Mouse (Mus musculus) liver, embryonic 11.5 days (tissue): Measurements from ENCODE around the gene Rnf43. TPM values are rescaled to one million over a fixed set of nuclear protein-coding genes. Genes with fewer than 3 reads are reported as not detected.

Experiments used
- ATAC-seq: fragments of 200-750 bp; cut with Nextera tagmentation; replicated peaks from 2 replicates; pipeline ENCODE4 v1.8.0; 2017; ENCODE audit warnings: moderate number of reproducible peaks, mild to moderate bottlenecking, moderate TSS enrichment, moderate library complexity; ENCODE audit not compliant: low FRiP score
- DNase-seq: peaks from one replicate; pipeline ENCODE4 v3.0.0-alpha.2; 2017; ENCODE audit warnings: low spot score
- H3K27ac ChIP-seq: fragments of 300-500 bp; sonication (generic); 2 replicates; pipeline ENCODE4 v1.5.1; 2014; ENCODE audit warnings: mild to moderate bottlenecking, low read depth, low read length, control low read depth
- H3K27me3 ChIP-seq: fragments of 300-500 bp; sonication (generic); replicated peaks from 2 replicates; pipeline ENCODE4 v1.6.1; 2014; ENCODE audit warnings: low read length, mixed read lengths; ENCODE audit not compliant: control insufficient read depth, insufficient read depth
- H3K36me3 ChIP-seq: fragments of 300-500 bp; sonication (generic); 2 replicates; pipeline ENCODE4 v1.6.1; 2014; ENCODE audit warnings: mild to moderate bottlenecking, low read length, moderate library complexity, mixed read lengths; ENCODE audit not compliant: control insufficient read depth, insufficient read depth
- H3K4me1 ChIP-seq: fragments of 300-500 bp; sonication (generic); replicated peaks from 2 replicates; pipeline ENCODE4 v1.6.1; 2014; ENCODE audit warnings: low read length, mixed read lengths; ENCODE audit not compliant: control insufficient read depth, insufficient read depth
- H3K4me2 ChIP-seq: fragments of 300-500 bp; sonication (generic); 2 replicates; pipeline ENCODE4 v1.6.1; 2014; ENCODE audit warnings: mild to moderate bottlenecking, control low read depth, moderate library complexity
- H3K4me3 ChIP-seq: fragments of 300-500 bp; sonication (generic); 2 replicates; pipeline ENCODE4 v1.5.1; 2014; ENCODE audit warnings: low read depth, low read length, control low read depth
- H3K9ac ChIP-seq: fragments of 300-500 bp; sonication (generic); 2 replicates; pipeline ENCODE4 v1.6.1; 2014; ENCODE audit warnings: low read depth, low read length, control low read depth
- H3K9me3 ChIP-seq: fragments of 300-500 bp; sonication (generic); 2 replicates; pipeline ENCODE4 v1.6.1; 2016; ENCODE audit warnings: low read length, inconsistent platforms, mixed read lengths; ENCODE audit not compliant: control insufficient read depth
- WGBS: fragments of 180-500 bp; shearing (Covaris S2); extraction: QIAGEN DNeasy Blood & Tissue Kit; methylation state at CpG from one replicate; pipeline ENCODE4 v1.1.7; 2014; 5-methylcytosine and 5-hydroxymethylcytosine counted together
- polyA plus RNA-seq: library from polyadenylated mRNA; unstranded; fragments of >200 nt; fragmentation: Nextera tagmentation; extraction: Ambion mirVana; gene quantifications from 2 replicates; pipeline ENCODE4 v1.2.1, GENCODE M21; 2014

Gene Rnf43
- 8.2 and 10.0 TPM in 2 replicates for polyA plus RNA-seq

DNA sequence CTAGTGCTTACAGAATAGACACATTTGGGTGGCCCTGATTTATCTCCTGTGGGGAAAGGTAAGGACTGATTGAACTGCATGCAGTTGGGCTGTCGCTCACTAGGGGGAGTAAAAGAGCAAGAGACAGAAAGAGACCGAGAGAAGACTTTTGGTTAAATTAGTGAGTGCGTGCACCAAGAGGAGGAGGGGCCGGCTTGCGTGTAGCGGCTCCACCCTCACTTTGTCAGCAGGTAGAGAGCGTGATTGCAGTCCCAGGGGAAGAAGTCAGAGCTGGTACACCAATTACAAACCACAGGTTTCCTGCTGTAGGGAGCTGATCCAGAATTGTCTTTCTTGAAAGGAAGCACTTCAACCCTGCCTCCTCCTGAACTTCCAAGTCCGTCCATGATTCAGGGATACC lies at the start of gene Rnf43:
TSS of gene Rnf43 (plus strand) at position 316 of the 400 bp plus-strand sequence.
- ATAC-seq, result peak; percentile 73

DNA sequence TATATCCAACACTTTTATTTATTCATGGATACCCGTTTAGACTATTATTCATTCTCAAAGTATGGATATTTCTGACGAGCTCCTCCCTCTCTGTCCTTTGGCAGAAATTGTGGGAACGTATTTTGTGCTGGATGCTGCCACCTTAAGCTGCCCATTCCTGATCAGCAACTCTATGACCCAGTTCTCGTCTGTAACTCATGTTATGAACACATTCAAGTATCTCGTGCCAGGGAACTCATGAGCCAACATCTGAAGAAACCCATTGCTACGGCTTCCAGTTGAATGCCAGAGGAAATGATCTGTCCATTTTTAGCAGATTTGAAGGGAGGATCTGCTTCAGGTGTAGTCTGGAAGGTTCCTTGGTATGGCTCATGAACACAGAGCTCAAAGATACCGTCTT lies 48.5 kb upstream of the Rnf43 start:
- peaks cover 65% of the 10 kb centered on the region for H3K36me3 ChIP-seq
- H3K9me3 ChIP-seq, result 0 out of 2 replicates have a peak, but pooled peaks cover 2% of the 10 kb centered on the region
- H3K4me1 ChIP-seq, result no peaks in the 10 kb centered on the region
- no peak overlapping the region for H3K27ac ChIP-seq
- no peak overlapping the region for H3K9ac ChIP-seq
- 88% methylated on average over 7 of the region's 7 CpGs for WGBS
- H3K4me3 ChIP-seq, result no peak overlapping the region
- DNase-seq (no peak), ATAC-seq (no peak)
- H3K4me2 ChIP-seq, result no peak overlapping the region
- H3K27me3 ChIP-seq, result no peaks in the 10 kb centered on the region

More for the DNA sequence above, at the start of gene Rnf43:
- Histone ChIP-seq H3K4me1 (peaks cover 3% of the 10 kb centered on the region; the same call in 1 of the 2 replicates), H3K27me3 (no peaks in the 10 kb centered on the region), H3K9ac (peak within 1 kb of the TSS; percentile 51), H3K36me3 (no peaks in the 10 kb centered on the region), H3K9me3 (no peaks in the 10 kb centered on the region), H3K27ac (0 out of 2 replicates have a peak within 1 kb of the TSS, but pooled peaks have one; percentile 8), H3K4me3 (peak within 1 kb of the TSS; percentile 45), H3K4me2 (peak within 1 kb of the TSS; percentile 67)
- WGBS, result 0% methylated on average over 8 of the region's 8 CpGs
- DNase-seq, result peak; percentile 73

DNA sequence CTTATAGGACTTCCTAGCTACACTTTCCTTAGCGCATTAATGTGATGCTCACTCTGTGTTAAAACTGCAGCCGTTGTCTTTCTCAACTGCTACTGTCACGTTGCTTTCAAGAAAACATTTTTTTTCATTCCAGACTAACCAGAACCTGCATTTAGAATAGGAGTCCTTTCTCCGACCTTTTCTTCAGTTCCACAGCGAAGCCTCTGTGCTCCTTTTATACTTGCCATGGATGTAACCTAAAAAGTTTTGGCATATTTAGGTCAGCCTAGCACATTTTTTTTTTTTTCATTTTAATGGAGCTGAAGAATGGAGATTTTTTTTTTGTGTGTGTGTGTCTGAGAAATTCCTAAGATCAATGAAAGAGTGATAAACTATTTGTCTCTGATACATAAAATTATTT lies 47.0 kb upstream of the Rnf43 start:
- H3K4me2 ChIP-seq, result no peak overlapping the region
- H3K9ac ChIP-seq, result no peak overlapping the region
- no peak for DNase-seq
- no peaks in the 10 kb centered on the region for H3K4me1 ChIP-seq
- no peak overlapping the region for H3K27ac ChIP-seq
- 0 out of 2 replicates have a peak, but pooled peaks cover 2% of the 10 kb centered on the region for H3K9me3 ChIP-seq
- WGBS, result 89% methylated on average over 5 of the region's 5 CpGs
- no peaks in the 10 kb centered on the region for H3K27me3 ChIP-seq
- peaks cover 61% of the 10 kb centered on the region for H3K36me3 ChIP-seq
- no peak for ATAC-seq
- no peak overlapping the region for H3K4me3 ChIP-seq

DNA sequence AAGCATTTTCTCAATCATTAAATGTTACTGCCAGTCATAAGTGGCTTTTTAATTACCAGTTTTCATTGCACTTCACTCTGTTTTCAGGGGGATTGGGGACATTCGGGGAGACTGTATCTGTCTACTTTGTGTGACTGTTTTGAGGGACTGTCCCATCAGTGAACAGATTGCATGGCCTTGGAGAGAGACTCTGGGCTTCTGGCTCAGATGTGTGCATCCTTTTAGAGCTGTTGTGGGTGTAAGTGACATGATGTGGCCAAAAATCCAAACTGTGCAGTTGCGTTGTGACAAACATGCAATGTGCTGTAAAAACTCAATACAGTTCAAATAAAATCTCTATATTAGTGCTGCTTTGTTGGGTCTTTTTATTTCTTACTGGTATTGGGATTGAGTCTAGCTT lies 46.6 kb upstream of the Rnf43 start:
- WGBS, result 88% methylated on average over 2 of the region's 2 CpGs
- peaks cover 59% of the 10 kb centered on the region for H3K36me3 ChIP-seq

DNA sequence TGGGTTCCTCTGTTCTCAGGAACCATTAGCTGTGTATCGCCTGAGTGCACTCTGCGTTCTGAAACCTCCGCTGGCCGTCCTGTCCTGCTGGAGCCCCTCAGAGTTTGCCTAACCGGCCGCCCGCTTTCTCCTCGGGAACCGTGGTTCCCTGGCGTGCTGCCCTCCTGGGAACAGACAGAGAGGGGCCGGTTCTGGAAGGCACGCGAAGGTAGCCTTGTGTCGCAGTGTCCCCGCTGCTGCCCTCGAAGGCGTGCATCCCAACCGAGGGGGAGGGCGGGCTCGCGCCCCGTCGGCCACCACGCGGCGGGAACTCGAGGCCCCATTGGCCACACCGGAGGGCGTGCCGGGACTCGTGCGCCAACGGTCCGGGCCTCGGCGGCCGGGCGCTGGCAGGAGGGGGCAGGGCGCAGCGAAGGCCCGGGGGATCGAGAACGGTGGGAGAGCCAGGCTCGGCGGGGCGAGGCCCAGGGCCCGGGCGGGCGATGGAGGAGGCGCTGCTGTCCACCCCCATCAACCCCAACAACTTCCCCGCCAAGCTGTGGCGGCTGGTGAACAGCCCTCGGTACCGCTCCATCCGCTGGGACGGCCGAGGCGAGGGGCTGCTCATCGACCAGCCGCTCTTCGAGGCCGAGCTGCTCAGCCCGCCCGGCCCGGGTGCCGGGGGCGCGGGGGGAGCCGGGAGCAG lies 45.6 kb upstream of the Rnf43 start, which contains the start of gene Hsf5:
TSS of gene Hsf5 (plus strand) at position 375 of the 685 bp plus-strand sequence.
- 89% methylated on average over 67 of the region's 69 CpGs for WGBS
- 0 out of 2 replicates have a peak, but pooled peaks cover 2% of the 10 kb centered on the region for H3K9me3 ChIP-seq
- peaks cover 49% of the 10 kb centered on the region for H3K36me3 ChIP-seq

More for the DNA sequence above, 46.6 kb upstream of the Rnf43 start:
- no peaks in the 10 kb centered on the region for H3K4me1 ChIP-seq
- H3K27me3 ChIP-seq, result no peaks in the 10 kb centered on the region
- H3K9ac ChIP-seq, result no peak overlapping the region
- H3K27ac ChIP-seq, result no peak overlapping the region
- DNase-seq (no peak), ATAC-seq (no peak)
- H3K4me2 ChIP-seq, result no peak overlapping the region
- 0 out of 2 replicates have a peak, but pooled peaks cover 2% of the 10 kb centered on the region for H3K9me3 ChIP-seq
- H3K4me3 ChIP-seq, result no peak overlapping the region

DNA sequence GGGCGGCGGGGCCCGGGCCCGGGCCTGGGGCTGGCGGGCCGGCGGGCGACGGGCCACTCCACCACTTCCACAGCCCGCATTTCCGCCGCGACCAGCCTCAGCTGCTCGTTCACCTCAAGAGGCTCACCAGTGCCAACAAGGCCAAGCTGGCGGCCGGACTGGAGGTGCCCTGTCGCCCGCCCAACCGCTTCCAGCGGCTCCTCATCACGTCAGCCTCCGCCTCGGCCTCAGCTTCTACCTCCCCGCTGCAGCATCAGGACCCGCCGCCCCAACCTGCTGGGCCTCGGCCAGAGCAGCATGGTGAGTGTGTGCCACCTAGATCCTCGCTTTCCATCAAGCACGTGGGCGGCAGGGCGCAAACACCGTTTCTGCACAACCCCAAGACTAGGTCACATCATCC lies 44.9 kb upstream of the Rnf43 start:
- no peak overlapping the region for H3K27ac ChIP-seq
- no peaks in the 10 kb centered on the region for H3K4me1 ChIP-seq
- peak; percentile 31 for DNase-seq
- no peaks in the 10 kb centered on the region for H3K27me3 ChIP-seq
- H3K36me3 ChIP-seq, result peaks cover 44% of the 10 kb centered on the region
- H3K4me3 ChIP-seq, result no peak overlapping the region
- no peak overlapping the region for H3K4me2 ChIP-seq
- 93% methylated on average over 31 of the region's 32 CpGs for WGBS
- H3K9me3 ChIP-seq, result 0 out of 2 replicates have a peak, but pooled peaks cover 2% of the 10 kb centered on the region
- H3K9ac ChIP-seq, result no peak overlapping the region
- no peak for ATAC-seq

More for the DNA sequence above, 45.6 kb upstream of the Rnf43 start, which contains the start of gene Hsf5:
- no peak within 1 kb of the TSS for H3K4me3 ChIP-seq
- ATAC-seq (no peak), DNase-seq (peak; percentile 23)
- no peak within 1 kb of the TSS for H3K4me2 ChIP-seq
- H3K4me1 ChIP-seq, result no peaks in the 10 kb centered on the region
- no peaks in the 10 kb centered on the region for H3K27me3 ChIP-seq
- H3K9ac ChIP-seq, result no peak within 1 kb of the TSS
- no peak within 1 kb of the TSS for H3K27ac ChIP-seq

DNA sequence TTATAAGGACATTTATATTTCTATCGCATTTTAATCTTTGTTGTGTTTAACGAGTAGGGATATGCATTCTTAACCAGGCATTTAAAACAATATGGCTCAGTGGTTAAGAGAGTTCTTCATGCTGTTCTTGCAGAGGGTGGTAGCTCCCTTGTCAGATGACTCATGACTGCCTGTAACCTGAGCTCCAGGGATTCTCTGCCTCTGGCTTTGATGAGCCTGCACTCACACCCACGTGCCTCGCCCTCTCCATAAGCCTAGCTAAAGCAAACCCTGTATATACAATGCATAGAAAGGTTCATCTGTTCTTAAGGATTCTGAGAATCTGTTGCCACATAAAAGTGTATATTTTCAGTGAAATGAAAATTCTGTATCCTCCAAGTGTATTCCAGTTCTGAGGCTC lies 39.4 kb upstream of the Rnf43 start:
- peaks cover 2% of the 10 kb centered on the region; the same call in 1 of the 2 replicates for H3K36me3 ChIP-seq
- H3K4me3 ChIP-seq, result no peak overlapping the region
- no peak for DNase-seq
- no peak for ATAC-seq
- H3K9ac ChIP-seq, result no peak overlapping the region
- no peaks in the 10 kb centered on the region for H3K27me3 ChIP-seq
- H3K4me1 ChIP-seq, result no peaks in the 10 kb centered on the region
- no peak overlapping the region for H3K27ac ChIP-seq
- H3K9me3 ChIP-seq, result no peaks in the 10 kb centered on the region
- H3K4me2 ChIP-seq, result no peak overlapping the region
- WGBS, result 75% methylated on average over 4 of the region's 4 CpGs

DNA sequence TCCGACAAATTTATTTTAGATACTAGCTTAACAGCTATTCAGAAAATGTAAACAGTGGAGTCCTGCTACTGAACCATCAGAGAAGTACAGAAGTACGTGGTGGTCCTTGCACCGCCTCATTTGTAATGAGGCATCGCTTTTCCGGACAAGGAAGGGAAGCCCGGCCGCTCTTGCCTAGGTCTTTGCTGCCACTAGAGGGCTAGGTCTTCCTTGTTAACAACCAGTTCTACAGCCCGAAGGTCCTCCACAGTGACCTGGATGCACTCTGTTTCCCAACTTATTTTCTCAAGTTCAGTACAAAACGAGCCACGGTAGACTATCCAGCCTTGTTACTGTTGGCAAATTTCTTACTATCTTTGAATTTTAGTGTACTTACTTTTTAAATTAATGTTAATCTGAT lies 32.7 kb upstream of the Rnf43 start:
- peak; percentile 49; the same call in 1 of the 2 replicates for ATAC-seq
- no peak overlapping the region for H3K27ac ChIP-seq
- no peak overlapping the region for H3K4me3 ChIP-seq
- no peaks in the 10 kb centered on the region for H3K4me1 ChIP-seq
- DNase-seq, result no peak
- H3K9me3 ChIP-seq, result no peaks in the 10 kb centered on the region
- WGBS, result 27% methylated on average over 10 of the region's 10 CpGs
- no peak overlapping the region for H3K9ac ChIP-seq
- no peaks in the 10 kb centered on the region for H3K27me3 ChIP-seq
- H3K36me3 ChIP-seq, result no peaks in the 10 kb centered on the region
- no peak overlapping the region; the same call in 1 of the 2 replicates for H3K4me2 ChIP-seq
